Mouse (Mus musculus): ENCODE measurements around the gene Agpat2. TPM values are rescaled to one million over a fixed set of nuclear protein-coding genes. Genes with fewer than 3 reads are reported as not detected.

Agpat2 gene
- polyA plus RNA-seq (2014; fragmentation: Nextera tagmentation; extraction: Ambion mirVana) = 15.7 and 20.6 TPM in 2 replicates

DNA sequence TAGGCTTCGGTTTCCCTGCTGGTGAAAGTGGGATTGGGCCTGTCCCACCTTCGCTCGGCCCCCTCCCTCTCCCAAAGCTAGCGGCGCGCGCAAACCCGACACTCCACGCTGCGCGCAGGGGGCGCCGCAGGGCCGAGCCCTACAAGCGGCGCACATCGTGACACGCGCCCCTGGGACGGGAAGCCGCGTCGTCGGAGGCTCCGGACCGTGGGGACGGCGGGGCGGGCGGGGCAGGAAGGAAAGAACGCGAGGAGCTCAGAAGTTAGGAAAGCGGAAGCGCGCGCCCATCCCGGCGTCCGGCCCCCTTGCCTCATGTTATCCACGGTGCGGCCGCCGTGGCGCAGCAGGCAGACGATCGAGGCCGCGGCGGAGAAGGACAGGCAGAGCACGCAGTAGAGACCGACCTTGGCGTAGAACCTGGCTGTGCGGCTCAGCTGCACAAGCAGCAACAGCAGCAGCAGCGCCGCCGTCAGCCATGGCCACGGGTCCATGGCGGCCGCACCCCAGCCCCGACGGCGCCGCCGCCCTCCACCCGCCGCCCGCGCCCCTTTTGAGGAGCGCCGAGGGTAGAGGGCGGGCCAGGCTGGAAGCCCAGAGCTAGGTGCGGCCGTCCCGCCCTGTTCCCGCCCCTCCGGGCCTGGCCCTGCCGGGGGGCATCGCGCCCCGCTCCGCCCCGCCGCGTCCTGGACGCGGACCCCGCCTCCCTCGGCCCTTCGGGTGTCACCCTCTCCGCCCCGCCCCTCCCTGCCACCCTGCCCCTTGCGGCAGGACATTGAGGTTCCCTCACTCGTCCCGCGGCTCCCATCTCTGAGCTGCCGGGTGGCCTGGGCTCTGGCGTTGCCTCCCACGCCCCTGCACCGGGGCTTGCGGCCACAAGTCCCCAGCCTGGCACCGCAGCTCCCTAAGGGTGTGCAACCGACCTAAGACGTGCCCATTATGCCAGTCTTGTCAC is at the start of gene Agpat2:
TSS of gene Agpat2 (minus strand) at position 698 of the 952 bp plus-strand sequence.
- H3K4me2 ChIP-seq = peak within 1 kb of the TSS; percentile 90
- peak within 1 kb of the TSS; percentile 80 for H3K9ac ChIP-seq (ENCODE audit: low read depth, low read length)
- peaks cover 22% of the 10 kb centered on the region for H3K4me1 ChIP-seq (ENCODE audit: control insufficient read depth, insufficient read depth, low read length)
- no peaks in the 10 kb centered on the region; the same call in 1 of the 2 replicates for H3K27me3 ChIP-seq (ENCODE audit: control insufficient read depth, insufficient read depth, low read length)
- H3K27ac ChIP-seq (ENCODE audit: low read depth, low read length) = peak within 1 kb of the TSS; percentile 65; the same call in 1 of the 2 replicates
- ATAC-seq (replicated peaks; ENCODE audit: insufficient number of reproducible peaks, low FRiP score, low TSS enrichment) = peak; percentile 79
- H3K36me3 ChIP-seq (ENCODE audit: control insufficient read depth, insufficient read depth, low read length) = no peaks in the 10 kb centered on the region
- H3K9me3 ChIP-seq (replicated peaks; ENCODE audit: control insufficient read depth, low read length) = no peaks in the 10 kb centered on the region
- H3K4me3 ChIP-seq (ENCODE audit: low read depth, low read length) = peak within 1 kb of the TSS; percentile 68
- WGBS (ENCODE audit: insufficient replicate concordance) = under 1% methylated on average over 74 of the region's 103 CpGs

DNA sequence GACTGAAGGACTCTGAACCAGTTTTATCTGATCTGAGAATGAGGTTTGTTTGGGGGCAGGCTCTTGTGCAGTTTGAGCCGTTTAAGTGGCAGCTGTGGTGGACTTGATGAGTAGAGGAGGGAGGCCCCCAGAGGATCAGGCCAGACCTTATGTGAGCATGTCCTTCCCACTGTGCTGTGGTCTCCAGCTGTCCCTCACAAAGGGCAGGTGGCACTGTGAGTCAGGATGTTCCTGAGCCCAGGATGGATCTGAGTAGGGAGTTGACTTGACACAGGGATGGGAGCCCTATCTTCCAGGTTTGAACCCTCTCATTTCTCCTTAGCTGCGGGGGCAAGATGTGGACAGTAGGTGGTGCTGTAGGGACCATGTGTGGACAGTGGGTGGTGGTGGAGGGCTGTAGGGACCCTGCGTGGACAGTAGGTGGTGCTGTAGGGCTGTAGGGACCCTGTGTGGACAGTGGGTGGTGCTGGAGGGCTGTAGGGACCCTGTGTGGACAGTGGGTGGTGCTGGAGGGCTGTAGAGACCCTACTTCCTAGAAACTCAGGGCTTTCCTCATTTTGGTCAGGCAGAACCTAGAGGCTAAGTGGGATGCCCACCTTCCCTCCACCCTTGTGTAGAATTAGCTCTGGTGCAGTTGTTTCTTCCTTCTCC is 42.6 kb upstream of the Agpat2 start:
- H3K9ac ChIP-seq (ENCODE audit: low read depth, low read length) = no peak overlapping the region
- no peak overlapping the region for H3K27ac ChIP-seq (ENCODE audit: low read depth, low read length)
- peak; percentile 88 for ATAC-seq (replicated peaks; ENCODE audit: insufficient number of reproducible peaks, low FRiP score, low TSS enrichment)
- H3K36me3 ChIP-seq (ENCODE audit: control insufficient read depth, insufficient read depth, low read length) = no peaks in the 10 kb centered on the region
- no peaks in the 10 kb centered on the region for H3K4me1 ChIP-seq (ENCODE audit: control insufficient read depth, insufficient read depth, low read length)
- H3K9me3 ChIP-seq (replicated peaks; ENCODE audit: control insufficient read depth, low read length) = no peaks in the 10 kb centered on the region
- no peaks in the 10 kb centered on the region for H3K27me3 ChIP-seq (ENCODE audit: control insufficient read depth, insufficient read depth, low read length)
- H3K4me2 ChIP-seq = no peak overlapping the region
- H3K4me3 ChIP-seq (ENCODE audit: low read depth, low read length) = no peak overlapping the region
- 24% methylated on average over 3 of the region's 3 CpGs for WGBS (ENCODE audit: insufficient replicate concordance)

DNA sequence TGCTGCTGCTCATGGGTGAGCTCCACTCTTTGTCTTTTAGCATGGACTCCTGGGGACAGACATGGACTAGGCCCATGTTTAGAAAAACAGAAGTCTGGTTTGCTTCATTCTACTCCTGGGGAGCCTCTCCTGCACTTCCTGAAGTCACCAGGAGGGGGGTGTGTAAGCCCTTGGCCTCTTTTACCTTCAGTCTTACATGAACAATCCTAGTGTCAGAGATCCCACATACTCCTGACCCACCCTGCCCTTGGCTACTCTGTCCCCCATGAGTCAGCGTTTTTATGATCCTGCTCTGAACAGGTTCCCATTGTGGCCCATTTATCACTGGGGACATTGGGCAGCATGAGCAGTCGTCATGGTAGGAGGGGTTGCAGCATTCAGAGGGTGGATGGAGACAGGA is 39.7 kb upstream of the Agpat2 start:
- H3K36me3 ChIP-seq (ENCODE audit: control insufficient read depth, insufficient read depth, low read length) = no peaks in the 10 kb centered on the region
- H3K9ac ChIP-seq (ENCODE audit: low read depth, low read length) = no peak overlapping the region
- H3K27ac ChIP-seq (ENCODE audit: low read depth, low read length) = no peak overlapping the region
- WGBS (ENCODE audit: insufficient replicate concordance) = 45% methylated on average over 2 of the region's 2 CpGs
- no peak overlapping the region for H3K4me3 ChIP-seq (ENCODE audit: low read depth, low read length)
- ATAC-seq (replicated peaks; ENCODE audit: insufficient number of reproducible peaks, low FRiP score, low TSS enrichment) = no peak
- H3K4me2 ChIP-seq = no peak overlapping the region
- H3K9me3 ChIP-seq (replicated peaks; ENCODE audit: control insufficient read depth, low read length) = no peaks in the 10 kb centered on the region
- H3K4me1 ChIP-seq (ENCODE audit: control insufficient read depth, insufficient read depth, low read length) = peaks cover 2% of the 10 kb centered on the region
- no peaks in the 10 kb centered on the region for H3K27me3 ChIP-seq (ENCODE audit: control insufficient read depth, insufficient read depth, low read length)

GRCm38 (mm10) chr2:26641006-26641647 is 36.9 kb upstream of the Agpat2 start:
- Histone ChIP-seq H3K9me3 (replicated peaks; ENCODE audit: control insufficient read depth, low read length) (no peaks in the 10 kb centered on the region), H3K9ac (ENCODE audit: low read depth, low read length) (peak overlapping the region; percentile 29; the same call in 1 of the 2 replicates)
- no peak for ATAC-seq (replicated peaks; ENCODE audit: insufficient number of reproducible peaks, low FRiP score, low TSS enrichment)

DNA sequence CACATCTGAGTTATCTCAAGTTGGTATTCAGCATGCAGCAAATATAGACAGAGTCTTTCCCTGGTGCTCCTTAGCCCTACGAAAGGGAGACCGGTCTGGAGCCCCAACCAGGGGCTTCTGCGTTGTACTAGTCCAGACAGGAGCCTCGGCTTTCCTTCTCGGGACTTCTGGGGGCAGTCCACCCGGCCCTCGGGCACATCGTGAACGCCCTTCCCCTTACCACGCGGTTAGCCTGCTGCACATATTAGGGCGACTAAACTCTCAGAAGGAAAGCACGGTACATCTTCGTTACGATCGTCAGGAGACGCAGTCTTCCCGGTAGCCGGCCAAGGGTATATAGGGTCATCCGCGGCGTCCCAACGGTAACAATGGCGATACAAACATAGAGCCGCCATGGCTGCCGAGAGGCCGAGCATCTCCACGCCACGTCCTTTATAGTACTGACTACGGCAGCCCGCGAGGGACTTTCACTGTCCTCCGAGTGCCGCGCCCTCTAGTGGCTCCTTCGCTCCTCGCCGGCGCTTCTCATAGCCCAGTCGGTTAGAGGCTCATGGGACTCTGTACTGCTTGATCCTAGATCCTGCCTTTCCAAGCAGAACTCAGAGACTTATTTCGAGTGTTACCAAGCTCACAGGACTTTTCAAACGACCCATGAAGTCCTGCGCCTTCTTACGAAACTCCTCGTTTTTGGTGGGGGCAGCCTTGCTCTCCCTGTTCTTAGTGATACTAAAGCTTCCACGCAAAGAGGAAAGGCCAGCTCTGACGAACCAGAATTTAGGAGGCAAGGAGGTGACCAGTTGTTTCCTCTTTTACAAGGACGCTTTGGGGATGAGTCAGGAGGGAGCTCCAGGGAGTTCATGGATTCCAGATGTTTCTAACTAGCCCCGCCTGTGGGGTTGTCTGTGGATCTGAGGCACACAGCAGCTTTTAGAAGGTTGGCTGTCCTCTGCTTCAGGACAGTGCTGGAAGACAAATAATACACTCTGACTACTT is 35.9 kb upstream of the Agpat2 start:
- Histone ChIP-seq H3K4me2 (peak overlapping the region; percentile 82), H3K4me3 (ENCODE audit: low read depth, low read length) (peak overlapping the region; percentile 69), H3K36me3 (ENCODE audit: control insufficient read depth, insufficient read depth, low read length) (peaks cover 19% of the 10 kb centered on the region), H3K4me1 (ENCODE audit: control insufficient read depth, insufficient read depth, low read length) (peaks cover 11% of the 10 kb centered on the region), H3K9ac (ENCODE audit: low read depth, low read length) (peak overlapping the region; percentile 93), H3K9me3 (replicated peaks; ENCODE audit: control insufficient read depth, low read length) (no peaks in the 10 kb centered on the region), H3K27ac (ENCODE audit: low read depth, low read length) (peak overlapping the region; percentile 58), H3K27me3 (ENCODE audit: control insufficient read depth, insufficient read depth, low read length) (no peaks in the 10 kb centered on the region)
- 5% methylated on average over 49 of the region's 49 CpGs for WGBS (ENCODE audit: insufficient replicate concordance)
- peak; percentile 78 for ATAC-seq (replicated peaks; ENCODE audit: insufficient number of reproducible peaks, low FRiP score, low TSS enrichment)

More at GRCm38 (mm10) chr2:26641006-26641647, 36.9 kb upstream of the Agpat2 start:
- Histone ChIP-seq H3K36me3 (ENCODE audit: control insufficient read depth, insufficient read depth, low read length) (peaks cover 13% of the 10 kb centered on the region), H3K27ac (ENCODE audit: low read depth, low read length) (no peak overlapping the region), H3K4me1 (ENCODE audit: control insufficient read depth, insufficient read depth, low read length) (peaks cover 11% of the 10 kb centered on the region), H3K4me2 (no peak overlapping the region), H3K27me3 (ENCODE audit: control insufficient read depth, insufficient read depth, low read length) (no peaks in the 10 kb centered on the region), H3K4me3 (ENCODE audit: low read depth, low read length) (no peak overlapping the region)
- WGBS (ENCODE audit: insufficient replicate concordance) = 58% methylated on average over 7 of the region's 7 CpGs

GRCm38 (mm10) chr2:26639083-26639482 is 34.9 kb upstream of the Agpat2 start:
- no peaks in the 10 kb centered on the region for H3K27me3 ChIP-seq (ENCODE audit: control insufficient read depth, insufficient read depth, low read length)
- peaks cover 24% of the 10 kb centered on the region for H3K36me3 ChIP-seq (ENCODE audit: control insufficient read depth, insufficient read depth, low read length)
- no peak overlapping the region for H3K27ac ChIP-seq (ENCODE audit: low read depth, low read length)
- peak overlapping the region; percentile 69 for H3K4me3 ChIP-seq (ENCODE audit: low read depth, low read length)
- peak overlapping the region; percentile 93 for H3K9ac ChIP-seq (ENCODE audit: low read depth, low read length)
- 0 out of 2 replicates have a peak, but pooled peaks have one; percentile 24 for ATAC-seq (replicated peaks; ENCODE audit: insufficient number of reproducible peaks, low FRiP score, low TSS enrichment)
- peaks cover 14% of the 10 kb centered on the region for H3K4me1 ChIP-seq (ENCODE audit: control insufficient read depth, insufficient read depth, low read length)
- H3K4me2 ChIP-seq = peak overlapping the region; percentile 82
- 8% methylated on average over 8 of the region's 8 CpGs for WGBS (ENCODE audit: insufficient replicate concordance)
- no peaks in the 10 kb centered on the region for H3K9me3 ChIP-seq (replicated peaks; ENCODE audit: control insufficient read depth, low read length)

- ATAC-seq (replicated peaks; ENCODE audit: insufficient number of reproducible peaks, low FRiP score, low TSS enrichment) = no peak
- Histone ChIP-seq H3K9ac (ENCODE audit: low read depth, low read length) (peak overlapping the region; percentile 93), H3K27ac (ENCODE audit: low read depth, low read length) (no peak overlapping the region), H3K4me2 (peak overlapping the region; percentile 82), H3K36me3 (ENCODE audit: control insufficient read depth, insufficient read depth, low read length) (peaks cover 24% of the 10 kb centered on the region), H3K4me3 (ENCODE audit: low read depth, low read length) (peak overlapping the region; percentile 69), H3K9me3 (replicated peaks; ENCODE audit: control insufficient read depth, low read length) (no peaks in the 10 kb centered on the region), H3K4me1 (ENCODE audit: control insufficient read depth, insufficient read depth, low read length) (peaks cover 14% of the 10 kb centered on the region), H3K27me3 (ENCODE audit: control insufficient read depth, insufficient read depth, low read length) (no peaks in the 10 kb centered on the region)
- 70% methylated on average over 5 of the region's 5 CpGs for WGBS (ENCODE audit: insufficient replicate concordance)
Measured at GRCm38 (mm10) chr2:26638572-26638971, 34.4 kb upstream of the Agpat2 start.
